8 mouse cellular contexts compared by ENCODE assay signal in the genomic region with DNA sequence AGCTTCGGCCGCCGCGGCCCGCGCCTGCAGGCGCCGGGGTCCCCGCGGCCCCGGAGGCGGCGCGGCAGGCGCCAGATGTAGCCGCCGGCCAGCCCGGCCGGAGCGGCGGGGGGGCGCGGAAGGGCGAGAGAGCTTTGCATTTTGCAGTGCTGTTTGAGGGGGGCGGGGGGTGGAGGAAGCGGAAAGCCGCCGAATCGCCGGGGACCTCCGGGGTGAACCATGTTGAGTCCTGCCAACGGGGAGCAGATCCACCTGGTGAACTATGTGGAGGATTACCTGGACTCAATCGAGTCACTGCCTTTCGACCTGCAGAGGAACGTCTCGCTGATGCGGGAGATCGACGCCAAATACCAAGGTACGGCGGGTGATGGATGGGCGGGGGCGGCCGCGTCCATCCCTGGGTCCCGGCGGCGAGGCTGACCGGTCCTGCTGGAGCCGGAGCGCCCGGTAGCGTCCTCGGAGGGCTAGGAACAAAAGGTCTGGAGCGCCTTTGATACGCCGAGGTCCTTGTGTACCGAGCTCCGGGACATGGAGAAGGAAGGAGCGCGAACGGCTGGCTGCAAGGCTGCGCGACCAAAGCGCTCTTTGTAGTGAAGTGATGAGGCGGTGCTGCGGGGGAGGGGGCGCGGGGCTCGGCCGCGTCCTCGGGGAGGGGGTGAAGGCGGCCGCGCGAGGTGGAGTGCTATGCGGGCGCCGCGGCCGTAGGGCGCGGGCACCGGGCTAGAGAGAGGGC. TPM values are rescaled to one million over a fixed set of nuclear protein-coding genes. Genes with fewer than 3 reads are reported as not detected.
A peak's percentile ranks its signal among the peaks of the same experiment; 100 is the strongest.
DNase-seq lines count a peak whose midpoint lies in the region; ATAC-seq and TF ChIP-seq lines count a peak whose summit lies in the region.

No protein-coding gene starts in this region.

- under 1% methylated on average over 83 of the region's 85 CpGs for WGBS in heart, embryonic 10.5 days
- 1% methylated on average over 83 of the region's 85 CpGs for WGBS in kidney, postnatal 0 days
- WGBS in liver, embryonic 12.5 days (ENCODE audit: insufficient replicate concordance): under 1% methylated on average over 82 of the region's 85 CpGs
- under 1% methylated on average over 68 of the region's 85 CpGs for WGBS in neural tube, embryonic 12.5 days
- under 1% methylated on average over 70 of the region's 85 CpGs for WGBS in stomach, postnatal 0 days

- H3K9ac ChIP-seq in kidney, postnatal 0 days (ENCODE audit: low read depth, low read length): peak overlapping the region; percentile 89
- peak overlapping the region; percentile 92 for H3K9ac ChIP-seq in liver, embryonic 12.5 days
- peak overlapping the region; percentile 97 for H3K9ac ChIP-seq in neural tube, embryonic 12.5 days
- H3K9ac ChIP-seq in stomach, postnatal 0 days (ENCODE audit: low read length): peak overlapping the region; percentile 84

- TF ChIP-seq EP300 in stomach, postnatal 0 days (optimal IDR thresholded peaks at IDR 0.05): no peak

- peak; percentile 71 for DNase-seq in CD4-positive, CD25-positive, alpha-beta regulatory T cell, adult 2 months (ENCODE audit: low read depth, low spot score)
- peak; percentile 56 for DNase-seq in embryo, embryonic 10 days (ENCODE audit: low spot score)
- peak; percentile 83 for DNase-seq in heart, embryonic 10.5 days (ENCODE audit: low spot score)
- peak; percentile 58 for DNase-seq in kidney, postnatal 0 days (ENCODE audit: low spot score)
- peak; percentile 65 for DNase-seq in stomach, postnatal 0 days (ENCODE audit: low spot score)

- H3K4me3 ChIP-seq in heart, embryonic 10.5 days: peak overlapping the region; percentile 94
- H3K4me3 ChIP-seq in kidney, postnatal 0 days (replicated peaks; ENCODE audit: low read depth, low read length): peak overlapping the region; percentile 78
- peak overlapping the region; percentile 88 for H3K4me3 ChIP-seq in liver, embryonic 12.5 days
- peak overlapping the region; percentile 95 for H3K4me3 ChIP-seq in neural tube, embryonic 12.5 days
- peak overlapping the region; percentile 88 for H3K4me3 ChIP-seq in stomach, postnatal 0 days (ENCODE audit: low read depth, low read length)

- peak overlapping the region; percentile 79 for H3K4me2 ChIP-seq in kidney, postnatal 0 days (ENCODE audit: low read length)
- H3K4me2 ChIP-seq in liver, embryonic 12.5 days: peak overlapping the region; percentile 98
- H3K4me2 ChIP-seq in neural tube, embryonic 12.5 days (replicated peaks): peak overlapping the region; percentile 75
- H3K4me2 ChIP-seq in stomach, postnatal 0 days (replicated peaks; ENCODE audit: low read depth): peak overlapping the region; percentile 88

- H3K4me1 ChIP-seq in heart, embryonic 10.5 days: peaks cover 29% of the 10 kb centered on the region
- peaks cover 16% of the 10 kb centered on the region for H3K4me1 ChIP-seq in kidney, postnatal 0 days (replicated peaks; ENCODE audit: insufficient read depth, low read length)
- peaks cover 38% of the 10 kb centered on the region for H3K4me1 ChIP-seq in liver, embryonic 12.5 days
- peaks cover 17% of the 10 kb centered on the region for H3K4me1 ChIP-seq in neural tube, embryonic 12.5 days
- H3K4me1 ChIP-seq in stomach, postnatal 0 days (replicated peaks; ENCODE audit: control insufficient read depth, insufficient read depth): peaks cover 3% of the 10 kb centered on the region; the same call in 1 of the 2 replicates

- H3K27me3 ChIP-seq in heart, embryonic 10.5 days (ENCODE audit: insufficient read depth, poor library complexity, severe bottlenecking): no peaks in the 10 kb centered on the region
- no peaks in the 10 kb centered on the region for H3K27me3 ChIP-seq in kidney, postnatal 0 days (ENCODE audit: insufficient read depth, low read length)
- no peaks in the 10 kb centered on the region for H3K27me3 ChIP-seq in liver, embryonic 12.5 days (replicated peaks)
- H3K27me3 ChIP-seq in neural tube, embryonic 12.5 days (replicated peaks): no peaks in the 10 kb centered on the region
- H3K27me3 ChIP-seq in stomach, postnatal 0 days (ENCODE audit: control insufficient read depth, insufficient read depth, low read length): no peaks in the 10 kb centered on the region

- peaks cover 11% of the 10 kb centered on the region for H3K36me3 ChIP-seq in heart, embryonic 10.5 days
- peaks cover 4% of the 10 kb centered on the region for H3K36me3 ChIP-seq in kidney, postnatal 0 days (ENCODE audit: insufficient read depth, low read length)
- peaks cover 16% of the 10 kb centered on the region for H3K36me3 ChIP-seq in liver, embryonic 12.5 days
- peaks cover 8% of the 10 kb centered on the region for H3K36me3 ChIP-seq in neural tube, embryonic 12.5 days
- H3K36me3 ChIP-seq in stomach, postnatal 0 days (ENCODE audit: control insufficient read depth, insufficient read depth, low read length): peaks cover 6% of the 10 kb centered on the region

- H3K9me3 ChIP-seq in heart, embryonic 10.5 days: no peaks in the 10 kb centered on the region
- H3K9me3 ChIP-seq in kidney, postnatal 0 days (replicated peaks; ENCODE audit: low read length): no peaks in the 10 kb centered on the region
- H3K9me3 ChIP-seq in liver, embryonic 12.5 days (replicated peaks): no peaks in the 10 kb centered on the region
- H3K9me3 ChIP-seq in neural tube, embryonic 12.5 days: no peaks in the 10 kb centered on the region
- H3K9me3 ChIP-seq in stomach, postnatal 0 days (ENCODE audit: control insufficient read depth, low read length): no peaks in the 10 kb centered on the region

- no peak for ATAC-seq in CD4-positive, CD25-positive, alpha-beta regulatory T cell, adult 4 months
- ATAC-seq in kidney, postnatal 0 days (replicated peaks; ENCODE audit: low FRiP score, low read depth): no peak
- no peak for ATAC-seq in liver, embryonic 12.5 days
- ATAC-seq in neural tube, embryonic 12.5 days (ENCODE audit: low FRiP score, low read depth): no peak
- ATAC-seq in stomach, postnatal 0 days (ENCODE audit: low FRiP score, low TSS enrichment): no peak

- H3K27ac ChIP-seq in heart, embryonic 10.5 days: peak overlapping the region; percentile 98
- peak overlapping the region; percentile 99 for H3K27ac ChIP-seq in kidney, postnatal 0 days
- H3K27ac ChIP-seq in liver, embryonic 12.5 days: peak overlapping the region; percentile 99
- H3K27ac ChIP-seq in neural tube, embryonic 12.5 days: peak overlapping the region; percentile 99
- peak overlapping the region; percentile 99 for H3K27ac ChIP-seq in stomach, postnatal 0 days (replicated peaks)

- TF ChIP-seq CTCF in kidney, postnatal 0 days (IDR thresholded peaks at IDR 0.05; ENCODE audit: low read depth): no peak
- TF ChIP-seq CTCF in stomach, postnatal 0 days (IDR thresholded peaks at IDR 0.05; ENCODE audit: low read depth): no peak

RNA-seq across cellular contexts. Expression of gene Ing1, which starts 1.5 kb away (rescaled TPM):
- polyA plus RNA-seq in CD4-positive, CD25-positive, alpha-beta regulatory T cell, adult 4 months (2017; shearing (Covaris generic)): 10 to 100 TPM; 68.4 to 71.0 TPM
- 21.8 and 27.7 TPM in 2 replicates for polyA plus RNA-seq in heart, embryonic 10.5 days (2016; fragmentation: Nextera tagmentation; extraction: Ambion mirVana)
- 36.3 and 36.9 TPM in 2 replicates for polyA plus RNA-seq in kidney, postnatal 0 days (2015; fragmentation: Nextera tagmentation; extraction: Ambion mirVana)
- polyA plus RNA-seq in liver, embryonic 12.5 days (2016; fragmentation: Nextera tagmentation; extraction: Ambion mirVana): 21.6 and 22.8 TPM in 2 replicates
- polyA plus RNA-seq in neural tube, embryonic 12.5 days (2016; fragmentation: Nextera tagmentation; extraction: Ambion mirVana): 59.1 and 59.8 TPM in 2 replicates
- polyA plus RNA-seq in stomach, postnatal 0 days (2015; fragmentation: Nextera tagmentation; extraction: Ambion mirVana): 23.1 and 23.2 TPM in 2 replicates

RNA-seq across cellular contexts. Expression of gene Cars2, which starts 6.3 kb away (rescaled TPM):
- polyA plus RNA-seq in CD4-positive, CD25-positive, alpha-beta regulatory T cell, adult 4 months (2017; shearing (Covaris generic)): 10 to 100 TPM; 11.8 to 14.4 TPM
- polyA plus RNA-seq in heart, embryonic 10.5 days (2016; fragmentation: Nextera tagmentation; extraction: Ambion mirVana): 24.5 and 27.9 TPM in 2 replicates
- polyA plus RNA-seq in kidney, postnatal 0 days (2015; fragmentation: Nextera tagmentation; extraction: Ambion mirVana): 16.7 and 17.0 TPM in 2 replicates
- 20.9 and 22.2 TPM in 2 replicates for polyA plus RNA-seq in liver, embryonic 12.5 days (2016; fragmentation: Nextera tagmentation; extraction: Ambion mirVana)
- 20.7 and 22.7 TPM in 2 replicates for polyA plus RNA-seq in neural tube, embryonic 12.5 days (2016; fragmentation: Nextera tagmentation; extraction: Ambion mirVana)
- 11.7 and 13.1 TPM in 2 replicates for polyA plus RNA-seq in stomach, postnatal 0 days (2015; fragmentation: Nextera tagmentation; extraction: Ambion mirVana)

RNA-seq across cellular contexts. Expression of gene Naxd, which starts 59.6 kb away (rescaled TPM):
- 10 to 100 TPM; 56.4 to 77.8 TPM for polyA plus RNA-seq in CD4-positive, CD25-positive, alpha-beta regulatory T cell, adult 4 months (2017; shearing (Covaris generic))
- 86.1 and 92.1 TPM in 2 replicates for polyA plus RNA-seq in heart, embryonic 10.5 days (2016; fragmentation: Nextera tagmentation; extraction: Ambion mirVana)
- 111 and 115 TPM in 2 replicates for polyA plus RNA-seq in kidney, postnatal 0 days (2015; fragmentation: Nextera tagmentation; extraction: Ambion mirVana)
- polyA plus RNA-seq in liver, embryonic 12.5 days (2016; fragmentation: Nextera tagmentation; extraction: Ambion mirVana): 44.6 and 52.1 TPM in 2 replicates
- 131 TPM in 2 replicates for polyA plus RNA-seq in neural tube, embryonic 12.5 days (2016; fragmentation: Nextera tagmentation; extraction: Ambion mirVana)
- polyA plus RNA-seq in stomach, postnatal 0 days (2015; fragmentation: Nextera tagmentation; extraction: Ambion mirVana): 79.1 and 84.8 TPM in 2 replicates
